Mouse (Mus musculus) erythroblast, embryonic 14.5 days (primary cell): ENCODE results near the gene Spg7.

Experiments used
- GATA1 ChIP-seq: IDR thresholded peaks from 2 replicates; pipeline ENCODE4 v1.6.1; 2012; ENCODE audit warnings: low read length, inconsistent platforms, mixed read lengths
- TAL1 ChIP-seq: IDR thresholded peaks from 3 replicates; pipeline ENCODE4 v1.6.1; 2012; ENCODE audit warnings: low read length, inconsistent platforms, mixed read lengths

DNA sequence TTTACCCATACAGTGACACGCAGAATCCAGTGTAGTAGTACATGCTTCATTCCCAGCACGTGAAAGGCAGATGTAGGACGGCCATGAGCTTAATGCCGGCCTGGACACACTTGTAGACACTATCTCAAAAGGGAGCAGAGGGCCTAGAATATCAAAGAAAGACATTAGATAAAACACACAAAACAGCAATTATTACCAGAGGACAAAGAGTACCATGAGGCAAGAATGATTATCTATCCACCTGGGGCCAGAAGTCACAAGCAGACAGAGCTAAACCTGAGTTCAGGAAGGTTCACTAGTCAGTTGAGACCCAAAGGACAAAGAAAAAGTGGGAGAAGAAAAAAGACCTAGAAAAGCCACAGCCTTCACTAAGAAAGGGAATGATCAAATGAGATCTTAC, 45.6 kb upstream of the Spg7 start:
- TF ChIP-seq TAL1 (no peak), GATA1 (no peak)
